Mouse (Mus musculus): ENCODE results near the gene Akap6.

The Akap6 gene

DNA sequence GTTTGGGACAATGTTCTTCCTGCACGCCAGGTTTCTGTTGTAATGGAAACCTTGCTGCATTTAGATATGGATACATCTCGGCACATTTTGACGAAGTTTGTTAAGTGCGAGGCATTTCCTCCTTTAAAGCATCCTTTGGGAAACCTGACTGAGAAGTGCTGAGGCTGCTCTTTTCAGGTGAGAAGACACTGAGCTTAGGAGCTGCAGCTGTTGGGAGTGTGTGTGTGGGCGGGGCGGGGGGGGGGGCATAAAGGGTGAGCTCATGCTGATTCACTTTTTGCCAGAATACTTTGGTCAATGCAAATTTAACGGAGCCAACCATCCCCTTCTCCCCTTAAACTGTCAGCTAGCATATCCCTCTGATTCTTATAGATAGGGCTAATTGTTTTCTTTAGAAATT lies 81.9 kb downstream of the Akap6 start:
- DNase-seq (ENCODE audit: low read depth, low spot score), result no peak

GRCm38 (mm10) chr12:52782902-52783441 lies 83.8 kb downstream of the Akap6 start:
- DNase-seq (ENCODE audit: low read depth, low spot score), result peak; percentile 84

DNA sequence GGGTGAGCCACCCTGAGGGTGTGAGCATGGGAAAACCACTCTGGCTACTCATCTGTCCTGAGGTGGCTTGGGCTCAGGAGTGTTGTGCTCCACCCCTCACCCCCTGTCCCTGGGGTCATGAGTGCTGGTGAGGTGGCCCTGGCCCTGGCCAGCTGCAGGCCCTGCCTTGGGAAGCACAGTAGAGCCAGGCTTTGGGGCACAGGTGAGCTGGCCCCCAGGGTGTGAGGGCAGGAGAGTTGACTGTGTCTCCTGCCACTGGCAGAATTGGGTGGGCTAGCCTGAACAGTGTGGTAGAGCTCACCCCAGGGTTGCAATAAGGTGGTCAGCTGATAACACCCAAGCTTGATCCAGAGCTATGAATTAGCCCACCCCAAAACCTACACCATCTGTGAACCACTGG lies 86.0 kb downstream of the Akap6 start:
- no peak for DNase-seq (ENCODE audit: low read depth, low spot score)

- peak; percentile 86 for DNase-seq (ENCODE audit: low read depth, low spot score)
Observed at GRCm38 (mm10) chr12:52790350-52790768, 91.2 kb downstream of the Akap6 start.

- no peak for DNase-seq (ENCODE audit: low read depth, low spot score)
Observed at GRCm38 (mm10) chr12:52794131-52794530, 94.9 kb downstream of the Akap6 start.

GRCm38 (mm10) chr12:52795551-52796470 lies 96.6 kb downstream of the Akap6 start:
- DNase-seq (ENCODE audit: low read depth, low spot score), result no peak

DNA sequence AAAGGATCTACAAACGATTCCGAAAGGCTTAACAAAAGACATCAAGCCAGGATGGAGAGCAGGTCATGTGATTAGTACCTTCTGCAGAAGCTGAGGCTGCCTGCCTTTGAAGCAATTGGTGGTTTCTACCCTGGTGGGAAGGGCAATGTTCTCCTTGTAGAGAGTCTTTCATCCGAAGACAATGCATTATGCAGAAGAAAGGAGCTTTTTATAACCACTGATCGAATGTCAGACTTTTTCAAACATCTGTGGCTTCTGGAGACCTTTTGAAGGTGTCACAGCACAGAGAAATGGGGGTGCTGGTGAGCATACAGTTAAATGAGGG lies 97.2 kb downstream of the Akap6 start:
- peak; percentile 63 for DNase-seq (ENCODE audit: low read depth, low spot score)

GRCm38 (mm10) chr12:52799717-52800116 lies 100.5 kb downstream of the Akap6 start:
- no peak for DNase-seq (ENCODE audit: low read depth, low spot score)

GRCm38 (mm10) chr12:52806273-52806672 lies 107.1 kb downstream of the Akap6 start:
- peak; percentile 32 for DNase-seq (ENCODE audit: low read depth, low spot score)

GRCm38 (mm10) chr12:52818588-52818987 lies 119.4 kb downstream of the Akap6 start:
- peak; percentile 87 for DNase-seq (ENCODE audit: low read depth, low spot score)

DNA sequence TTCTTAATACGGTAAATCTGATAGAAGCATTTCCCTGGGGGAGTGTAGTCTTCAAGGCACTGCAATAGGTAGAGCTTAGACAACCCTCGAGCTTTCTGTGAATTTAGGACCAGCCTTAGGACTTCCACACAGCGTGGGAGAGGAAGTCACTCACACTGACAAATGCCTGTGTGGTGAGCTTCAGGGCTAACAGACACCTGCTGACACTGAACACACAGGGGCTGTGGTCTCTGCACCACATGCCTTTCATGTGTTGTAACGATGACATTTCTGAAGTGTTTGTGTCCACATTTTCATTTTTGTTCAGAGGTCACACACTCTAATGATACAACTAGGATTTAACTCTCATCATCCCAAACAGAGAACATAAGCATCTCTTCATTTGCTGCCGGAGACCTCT lies 125.6 kb downstream of the Akap6 start:
- DNase-seq (ENCODE audit: low read depth, low spot score), result no peak

DNA sequence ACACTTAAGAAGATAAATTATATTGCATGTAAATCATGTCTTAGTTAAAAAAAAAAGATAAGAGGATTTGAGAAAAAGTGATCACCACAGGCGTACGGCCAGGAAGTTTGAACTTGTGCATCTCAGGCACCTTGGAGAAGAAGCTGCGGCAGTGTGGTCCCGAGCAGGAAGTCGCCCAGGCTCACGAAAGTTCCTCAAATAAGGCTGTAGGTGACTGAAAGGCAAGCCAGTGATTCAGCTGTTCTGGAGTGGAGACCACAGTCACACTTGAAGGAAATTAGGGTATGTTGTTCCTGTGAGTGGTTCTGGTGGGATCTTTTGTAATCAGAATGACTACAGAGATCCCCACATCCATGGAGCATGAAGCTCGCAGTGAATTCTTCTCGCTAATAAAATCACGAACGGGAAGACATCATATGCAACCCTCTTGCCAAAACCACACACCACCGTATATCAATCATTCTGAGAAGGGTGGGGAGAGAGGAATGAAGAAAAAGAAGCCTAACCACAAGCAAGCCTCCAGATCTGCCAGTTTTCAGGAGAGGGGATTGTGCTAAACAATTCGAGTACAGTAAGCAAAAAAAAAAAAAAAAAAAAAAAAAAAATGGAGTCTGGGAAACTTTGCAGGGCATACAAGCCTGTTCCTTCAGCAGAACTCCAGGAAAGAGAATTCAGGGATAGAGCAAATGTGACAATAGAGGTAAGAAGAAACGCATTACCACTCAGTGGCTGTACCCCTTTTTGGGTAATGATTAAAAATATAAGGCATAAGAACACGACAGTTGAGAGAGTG lies 130.0 kb downstream of the Akap6 start:
- DNase-seq (ENCODE audit: low read depth, low spot score), result no peak

DNA sequence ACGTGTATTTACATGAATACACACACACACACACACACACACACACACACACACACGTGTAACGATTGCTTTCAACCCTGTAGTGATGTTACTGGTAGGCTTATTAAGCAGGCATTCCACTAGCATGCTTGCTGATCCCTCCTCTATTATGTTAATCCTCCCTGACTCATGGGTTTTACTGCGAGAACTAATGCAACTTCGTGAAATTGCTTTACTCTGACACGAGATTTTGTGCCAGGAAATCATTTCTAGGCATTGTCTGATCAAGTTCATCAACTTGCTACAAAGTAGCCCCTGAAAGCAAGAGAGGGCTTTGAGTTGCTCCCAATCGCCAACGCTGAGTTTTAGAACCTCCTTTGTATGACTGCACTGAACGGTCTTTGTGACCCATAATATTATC lies 132.6 kb downstream of the Akap6 start:
- DNase-seq (ENCODE audit: low read depth, low spot score), result no peak

DNA sequence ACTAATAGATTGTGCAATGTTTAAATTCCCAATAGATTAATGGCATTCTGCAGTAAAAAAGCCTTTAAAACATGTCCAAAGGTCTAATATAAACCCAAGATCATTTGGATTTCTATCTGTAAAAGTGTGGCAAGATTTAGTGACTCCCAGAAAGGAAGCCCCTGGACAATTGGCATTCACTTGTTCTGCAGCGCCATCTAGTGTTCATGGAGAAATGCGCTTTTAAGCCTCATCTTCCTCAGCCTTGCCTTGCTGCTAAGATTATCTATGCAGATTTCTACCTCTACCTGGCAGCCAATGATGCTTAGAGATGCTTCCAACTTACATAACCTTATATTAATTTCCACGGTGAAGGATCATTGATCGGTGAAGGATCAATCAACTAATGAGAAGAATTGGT lies 133.0 kb downstream of the Akap6 start:
- peak; percentile 92 for DNase-seq (ENCODE audit: low read depth, low spot score)

GRCm38 (mm10) chr12:52833141-52833540 lies 134.0 kb downstream of the Akap6 start:
- peak; percentile 90 for DNase-seq (ENCODE audit: low read depth, low spot score)

- no peak for DNase-seq (ENCODE audit: low read depth, low spot score)
Observed at GRCm38 (mm10) chr12:52834074-52834473, 134.9 kb downstream of the Akap6 start.

DNA sequence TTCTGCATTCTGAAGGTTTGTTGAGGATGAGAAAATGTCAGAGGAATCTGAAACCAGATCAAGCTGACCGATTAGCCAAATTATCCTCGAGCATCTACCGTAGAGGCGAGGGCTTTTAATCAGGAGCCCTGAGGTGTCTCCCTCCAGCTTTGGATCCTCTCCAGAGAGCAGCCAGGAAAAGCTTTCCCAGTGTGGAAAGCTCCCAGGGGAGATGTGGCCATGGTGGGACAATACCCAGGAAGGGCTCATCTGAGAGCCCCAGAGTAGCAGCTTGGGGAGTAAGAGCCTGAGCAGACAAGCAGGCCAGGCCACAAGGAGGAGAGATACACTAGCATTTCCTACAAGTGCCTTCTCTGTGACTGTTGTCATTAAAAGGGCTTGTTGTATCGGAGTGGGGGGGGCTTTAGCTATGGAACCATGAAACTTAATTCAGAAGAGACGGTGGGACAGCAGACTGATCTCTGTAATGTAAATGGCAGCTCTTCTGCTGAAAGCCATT lies 135.6 kb downstream of the Akap6 start:
- DNase-seq (ENCODE audit: low read depth, low spot score), result no peak

DNA sequence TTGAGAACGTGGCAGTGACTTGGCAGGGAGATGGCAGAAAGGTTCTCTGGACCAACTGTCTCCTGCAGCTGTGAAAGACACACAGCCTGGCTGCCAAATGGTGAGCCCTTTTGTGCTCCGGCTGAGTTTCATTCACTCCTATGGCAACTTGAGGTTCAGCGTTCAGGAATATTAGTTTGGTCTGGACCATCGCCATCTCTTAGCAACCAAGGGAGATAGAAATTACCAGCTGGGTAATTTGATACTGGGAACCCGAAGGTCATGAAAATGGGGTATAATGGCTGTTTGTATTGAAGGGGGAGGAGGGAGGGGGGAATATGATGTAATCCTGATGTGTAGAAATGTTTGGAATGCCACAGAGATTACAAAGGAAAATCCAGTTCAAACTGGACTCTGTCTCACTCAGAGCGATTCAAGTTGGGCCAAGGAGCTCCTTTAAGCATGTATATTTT lies 136.1 kb downstream of the Akap6 start:
- DNase-seq (ENCODE audit: low read depth, low spot score), result peak; percentile 69

GRCm38 (mm10) chr12:52835914-52836546 lies 136.8 kb downstream of the Akap6 start:
- peak; percentile 61 for DNase-seq (ENCODE audit: low read depth, low spot score)

DNA sequence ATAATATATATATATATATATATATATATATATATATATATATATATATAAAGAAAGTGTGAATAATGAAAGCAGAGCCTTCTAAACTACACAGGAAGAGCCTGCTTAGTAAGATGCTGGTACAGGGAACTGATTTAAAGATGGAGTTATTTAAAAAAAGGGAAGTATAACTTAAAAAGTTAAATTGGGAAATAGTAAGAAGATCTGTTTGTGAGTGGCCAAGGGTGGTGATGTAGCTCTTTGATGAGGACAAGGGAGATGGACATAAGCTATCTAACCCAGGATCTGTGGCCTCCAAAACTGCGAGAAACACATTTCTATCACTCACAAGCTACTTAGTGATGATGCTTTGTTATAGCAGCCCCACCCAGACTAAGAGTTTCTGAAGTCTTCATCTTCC lies 146.8 kb downstream of the Akap6 start:
- no peak for DNase-seq (ENCODE audit: low read depth, low spot score)

DNA sequence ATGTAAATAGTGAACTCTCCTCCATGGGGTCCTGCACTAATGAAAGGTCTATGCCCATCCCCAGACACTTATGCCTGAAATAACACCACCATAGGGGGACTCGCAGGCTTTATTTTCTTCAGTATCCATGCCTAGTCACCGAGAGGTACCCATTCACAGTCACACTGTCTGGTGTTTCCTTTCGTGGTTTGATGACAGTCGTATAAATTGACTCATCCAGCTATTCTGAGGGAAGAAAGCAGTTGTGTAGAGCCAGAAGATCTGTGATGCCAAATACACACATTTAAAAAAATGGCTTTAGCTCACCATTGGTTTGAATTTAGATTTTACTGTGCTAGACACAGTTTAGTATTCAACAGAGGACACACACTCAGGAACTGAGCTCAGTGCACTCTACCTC lies 147.8 kb downstream of the Akap6 start:
- peak; percentile 63 for DNase-seq (ENCODE audit: low read depth, low spot score)
